Mouse (Mus musculus): ENCODE results near the gene Kras.

Gene Kras

DNA sequence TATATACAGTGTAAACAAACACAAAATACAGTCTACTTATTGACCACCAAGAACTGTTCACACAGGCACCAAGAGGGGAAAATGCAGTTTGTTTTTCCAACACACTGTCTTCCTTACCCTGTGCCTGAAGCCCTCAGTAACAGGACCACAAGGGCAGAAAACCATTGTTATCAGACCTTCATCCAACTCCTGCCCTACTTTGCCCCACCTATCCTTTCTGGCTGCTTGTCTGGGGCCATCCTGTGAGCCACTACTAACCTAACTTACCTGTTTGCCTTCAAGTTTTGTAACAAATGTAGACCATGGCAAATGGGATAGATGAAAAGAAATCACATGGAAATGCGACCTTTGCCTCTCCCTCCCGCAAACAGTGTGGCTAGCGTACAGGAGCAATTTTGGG, 2.2 kb downstream of the Kras start:
- no peak for DNase-seq

DNA sequence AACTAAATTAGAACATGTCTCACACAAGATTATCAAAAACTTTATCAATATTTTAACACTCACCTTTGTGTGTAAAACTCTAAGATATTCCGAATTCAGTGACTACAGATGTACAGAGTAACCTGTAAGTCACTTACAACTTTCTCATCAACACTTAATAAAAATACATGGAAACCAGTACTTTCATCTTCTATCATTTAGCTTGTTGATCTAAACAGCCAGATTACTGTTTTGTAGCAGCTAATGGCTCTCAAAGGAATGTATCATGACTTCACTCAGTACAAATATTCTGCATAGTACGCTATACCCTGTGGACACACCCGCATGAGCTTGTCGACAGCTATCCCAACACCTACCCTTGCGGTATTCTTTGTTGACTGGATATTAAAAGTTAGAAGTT, 3.2 kb downstream of the Kras start:
- DNase-seq = no peak

DNA sequence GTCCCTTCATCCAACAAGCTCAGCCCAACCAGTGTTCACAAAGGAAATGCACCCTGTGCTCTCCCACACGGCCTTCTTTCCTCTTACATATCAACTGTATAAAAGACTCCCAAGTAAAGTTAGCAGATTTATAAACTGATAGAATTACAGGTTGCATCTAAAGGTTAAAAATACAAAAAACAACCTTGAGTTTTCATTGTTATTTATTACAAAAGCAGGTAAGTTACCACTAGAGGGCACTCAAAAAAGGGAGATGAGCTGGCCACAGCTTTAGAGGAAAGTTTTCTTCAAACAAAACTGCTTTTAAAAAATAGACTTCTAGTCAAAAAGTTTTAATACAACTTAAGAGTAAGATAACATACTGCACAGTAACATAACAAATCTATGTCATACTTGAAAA, 7.5 kb downstream of the Kras start:
- peak; percentile 37 for DNase-seq

DNA sequence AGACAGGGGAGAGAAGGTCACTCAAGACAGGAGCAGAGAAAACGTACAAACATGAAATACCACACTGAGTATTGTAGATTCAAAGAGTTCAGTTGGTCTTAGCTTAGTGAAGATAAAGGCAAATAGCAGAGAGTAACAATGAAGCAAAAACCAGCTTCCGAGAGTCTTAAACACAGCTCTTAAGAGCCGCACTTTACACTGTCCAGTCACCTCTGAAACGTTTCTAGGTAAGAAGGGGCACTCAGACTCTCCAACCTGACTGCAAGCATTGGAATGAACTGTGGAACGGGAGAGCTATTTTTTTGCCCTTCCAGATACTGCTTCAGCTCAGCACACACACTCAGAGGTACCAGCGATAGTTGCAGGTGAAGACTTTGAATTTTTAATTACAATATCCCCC, 9.8 kb downstream of the Kras start:
- no peak for DNase-seq

DNA sequence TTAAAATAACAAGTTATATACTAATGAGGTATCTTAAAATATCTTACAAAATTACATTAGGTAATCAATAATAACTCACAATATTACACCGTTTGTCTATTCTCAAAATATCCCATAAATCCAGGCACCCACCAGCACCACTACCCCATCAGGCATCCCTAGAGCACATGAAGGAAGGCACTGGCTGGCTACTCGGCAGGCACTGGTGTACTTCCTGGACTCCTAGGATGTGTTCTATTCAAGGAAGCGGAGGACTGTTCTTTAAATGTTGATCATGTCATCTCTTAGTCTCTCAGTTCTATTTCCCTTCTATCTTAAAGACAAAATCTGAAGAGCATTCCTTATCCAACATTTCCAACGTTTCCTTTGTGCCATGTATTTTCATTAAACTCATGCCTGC, 12.9 kb downstream of the Kras start:
- DNase-seq = no peak

DNA sequence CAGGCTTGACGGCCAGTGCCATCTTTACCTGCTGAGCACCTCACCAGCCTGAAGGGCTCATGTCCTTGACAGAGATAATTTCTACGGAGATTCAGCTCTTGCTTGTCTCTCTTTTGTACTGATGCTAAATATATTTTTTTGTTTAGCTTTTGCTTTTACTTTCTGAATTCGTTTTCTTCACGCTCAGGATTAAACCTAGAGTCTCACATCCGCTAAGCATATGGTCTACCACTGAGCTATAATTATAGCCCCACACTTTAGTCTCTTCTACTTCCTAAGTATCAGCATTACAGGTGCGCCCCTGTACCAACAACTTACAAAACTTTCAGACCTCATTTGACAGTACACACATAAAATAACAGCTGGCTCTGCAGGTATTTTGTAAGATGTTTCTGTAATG, 14.7 kb downstream of the Kras start:
- no peak for DNase-seq

DNA sequence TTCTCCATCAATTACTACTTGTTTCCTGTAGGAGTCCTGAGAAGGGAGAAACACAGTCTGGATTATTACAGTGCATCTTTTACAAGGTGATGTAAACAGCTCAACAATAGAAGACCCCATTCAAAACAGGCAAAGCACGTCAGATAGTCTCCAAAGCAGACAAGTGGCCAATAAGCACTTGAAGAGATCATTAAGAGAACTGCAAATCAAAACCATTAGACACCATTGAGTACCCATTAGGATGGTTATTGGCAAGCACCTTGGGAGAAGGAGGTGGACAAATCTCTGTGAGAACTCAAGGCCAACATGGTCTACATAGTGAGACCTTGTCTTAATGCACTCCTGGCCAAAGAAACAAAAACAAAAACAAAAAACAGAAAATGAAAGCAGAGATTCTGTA, 15.6 kb downstream of the Kras start:
- DNase-seq = no peak

DNA sequence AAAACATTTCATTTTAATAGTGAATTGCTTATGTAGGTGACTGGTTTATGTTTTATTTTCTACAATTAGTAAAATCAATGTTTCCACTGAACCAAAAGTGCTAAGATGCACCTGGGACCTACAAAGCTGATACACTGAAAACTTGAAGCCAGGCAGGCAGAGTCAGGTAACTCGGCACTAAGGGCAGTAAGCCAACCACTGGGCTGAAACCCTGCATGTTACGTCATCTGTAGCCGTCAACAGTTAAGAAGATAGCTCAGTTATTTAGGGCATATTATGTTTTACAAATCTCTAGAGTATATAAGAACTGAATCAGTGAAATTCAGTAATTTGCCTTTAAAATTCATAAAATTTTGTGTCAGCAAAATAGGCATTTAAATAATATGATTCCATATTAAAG, 23.7 kb downstream of the Kras start:
- DNase-seq = no peak

DNA sequence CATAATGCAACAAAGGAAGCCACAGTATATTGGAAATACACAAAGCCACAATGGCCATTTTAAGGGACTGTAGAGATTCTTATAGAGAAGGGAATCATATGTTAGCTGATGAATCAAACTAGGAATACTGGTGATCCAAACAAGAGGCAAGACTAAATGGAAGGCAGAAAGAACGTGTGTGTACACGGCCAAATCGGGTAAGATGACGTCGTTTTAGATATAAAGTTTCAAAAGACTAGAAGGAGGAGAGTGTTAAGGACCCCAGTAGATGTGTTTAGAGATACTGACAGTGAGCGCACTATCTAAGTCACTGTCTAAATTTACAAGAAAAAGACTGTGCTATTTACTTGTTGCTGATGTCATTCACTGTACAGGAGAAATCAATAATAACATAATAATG, 25.8 kb downstream of the Kras start:
- DNase-seq = no peak

DNA sequence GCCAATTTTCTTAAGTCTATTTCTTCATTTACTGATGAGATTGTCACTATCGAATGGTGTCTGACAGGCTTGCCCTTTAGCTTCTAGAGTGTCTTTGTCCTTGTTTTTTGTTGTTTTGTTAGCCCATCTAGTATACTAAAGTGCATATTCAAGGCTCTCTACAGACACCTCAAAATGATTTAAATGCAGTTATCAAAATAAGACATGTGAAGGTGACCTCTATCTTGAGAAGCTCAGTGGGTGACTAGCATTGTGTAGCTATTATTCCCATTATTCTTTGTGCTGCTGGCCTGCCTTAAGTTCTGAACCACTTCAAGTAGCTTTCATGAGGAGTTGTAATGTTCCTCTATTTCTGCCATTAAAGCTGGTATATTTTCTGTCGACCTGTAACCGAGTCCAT, 34.2 kb downstream of the Kras start:
- no peak for DNase-seq

DNA sequence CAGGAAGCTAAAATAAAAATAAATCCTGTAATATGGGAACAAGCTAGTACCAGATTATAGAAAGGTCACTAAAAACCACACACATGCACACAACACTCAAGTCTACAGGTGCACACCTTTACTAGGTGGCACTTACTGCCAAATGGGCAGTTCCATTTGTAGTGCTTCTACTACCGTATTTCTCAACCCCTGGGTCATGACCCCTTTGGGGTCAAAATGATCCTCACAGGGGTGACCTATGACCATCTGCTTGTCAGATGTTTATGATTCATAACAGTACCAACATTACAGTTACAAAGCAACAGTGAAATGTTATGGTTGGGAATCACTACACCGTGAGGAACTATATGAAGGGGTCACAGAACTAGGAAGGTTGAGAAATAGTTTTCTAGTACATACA, 36.1 kb downstream of the Kras start:
- DNase-seq = no peak

DNA sequence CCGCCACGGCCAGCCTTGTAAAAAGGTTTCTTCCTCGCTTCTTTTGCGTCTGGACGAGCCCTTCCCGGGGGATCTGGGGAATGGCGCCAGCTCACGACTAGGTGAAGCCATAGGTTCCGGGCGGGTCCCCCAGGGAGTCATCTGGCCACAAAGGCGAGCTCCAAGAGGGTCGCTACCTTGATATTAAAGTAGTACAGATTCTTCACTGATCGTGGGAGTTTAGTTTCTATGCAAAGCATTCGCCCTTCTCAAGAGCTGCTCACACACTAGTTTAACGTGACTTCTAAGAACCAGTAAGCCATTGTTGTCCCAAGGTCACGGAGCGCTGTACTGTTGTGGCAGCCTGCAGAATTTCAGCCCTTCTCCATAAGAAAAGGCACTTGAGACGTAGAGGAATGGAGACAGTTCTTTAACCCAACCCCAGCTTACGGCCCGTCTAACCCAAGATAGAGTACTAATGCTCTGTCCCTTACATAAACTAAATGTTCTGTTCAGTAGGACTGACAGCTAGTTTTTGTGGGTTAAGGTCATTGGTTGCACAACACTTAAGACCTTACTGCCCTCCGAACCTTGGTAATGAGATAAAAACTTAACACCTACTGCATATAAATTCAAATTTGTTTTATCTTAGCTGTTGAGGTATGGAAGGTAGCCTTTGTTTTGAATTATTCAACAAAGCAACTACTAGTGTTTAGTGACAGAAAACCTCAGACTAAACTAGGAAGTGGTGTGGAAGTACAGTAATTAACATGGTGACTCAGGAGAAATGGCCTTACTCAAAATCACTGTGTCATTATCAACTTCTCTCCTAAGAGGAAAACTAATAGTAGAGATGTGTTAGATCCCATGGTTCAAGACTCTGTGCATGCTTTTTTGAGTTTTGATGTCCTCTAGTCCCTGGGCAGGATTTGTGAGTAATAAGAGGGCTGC, 38.4 kb downstream of the Kras start:
- no peak for DNase-seq

DNA sequence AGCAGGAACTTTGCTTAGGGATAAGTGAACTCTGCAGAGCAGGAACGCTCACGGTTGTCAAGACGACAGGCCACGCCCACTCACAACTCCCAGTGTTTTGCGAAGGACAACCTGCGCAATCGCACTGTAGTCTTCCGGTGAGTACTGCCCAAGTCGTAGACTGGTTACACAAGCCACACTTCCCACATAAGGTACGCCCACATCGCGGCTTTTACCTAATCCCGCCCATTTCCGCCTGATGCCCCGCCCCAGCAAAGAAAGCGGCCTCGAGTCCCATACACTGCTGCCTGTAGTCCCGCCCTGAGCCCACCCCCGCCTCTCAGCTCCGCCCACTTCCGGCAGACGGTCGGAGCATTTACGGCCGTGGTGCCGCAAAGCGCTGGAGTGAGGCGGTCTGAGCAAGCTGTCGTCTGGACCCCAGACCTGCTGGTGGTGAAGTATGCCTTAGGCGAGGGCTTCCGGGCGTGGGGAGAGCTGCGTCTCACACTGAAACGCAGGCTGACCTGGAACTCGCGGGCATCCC, 39.2 kb downstream of the Kras start, which contains the start of the genes Casc1 and Etfrf1:
TSS of gene Casc1 (minus strand) at position 190 of the 523 bp plus-strand sequence.
TSS of gene Etfrf1 (plus strand) at position 319 of the 523 bp plus-strand sequence.
- peak; percentile 100 for DNase-seq

DNA sequence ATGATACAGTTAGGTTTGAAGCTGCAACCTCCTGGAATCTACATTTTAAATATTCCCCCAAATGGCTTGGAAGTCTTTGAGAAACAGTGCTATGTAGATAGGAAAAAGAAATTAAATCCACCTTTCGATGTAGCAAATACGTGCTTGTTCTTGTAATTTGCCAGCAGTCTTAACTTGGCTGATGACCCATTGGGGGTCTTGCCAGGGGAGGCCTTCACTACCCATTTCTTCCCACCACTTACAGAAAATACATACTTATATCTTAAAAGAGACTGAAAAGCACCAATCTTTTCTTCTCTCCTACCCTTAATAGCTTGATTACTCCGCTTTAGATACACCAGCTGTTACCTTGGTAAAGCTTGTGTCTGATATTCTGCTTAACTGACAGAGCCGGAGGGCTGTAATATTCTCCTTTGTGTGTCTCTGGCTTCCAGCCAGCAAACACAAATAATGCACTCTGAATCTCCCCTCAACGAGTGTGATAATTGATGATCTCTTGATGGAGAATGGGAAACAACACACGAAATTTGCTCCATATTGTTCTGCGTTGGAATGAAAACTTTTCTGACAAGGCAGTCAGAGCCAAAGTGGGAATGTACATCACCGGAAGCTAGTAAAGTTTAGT, 39.9 kb downstream of the Kras start:
- DNase-seq = no peak

DNA sequence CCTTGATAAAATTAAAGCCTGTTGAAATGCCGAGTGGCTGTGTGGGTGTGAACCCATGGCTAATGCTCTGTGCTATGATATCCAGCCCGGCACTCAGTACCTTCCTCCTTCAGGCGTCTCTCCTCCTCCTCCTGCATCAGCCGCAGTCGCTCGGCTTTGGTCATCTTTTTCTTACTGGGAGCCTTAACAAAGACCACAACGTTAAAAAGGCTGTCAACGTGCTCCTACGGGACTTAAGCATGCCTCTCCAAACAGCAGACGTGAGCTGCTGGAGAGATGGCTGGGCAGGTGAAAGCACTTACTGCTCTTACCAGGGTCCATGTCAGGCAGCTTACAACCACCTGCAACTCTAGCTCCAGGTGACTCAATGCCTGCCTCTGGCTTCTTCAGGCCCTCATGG, 44.9 kb downstream of the Kras start:
- no peak for DNase-seq

DNA sequence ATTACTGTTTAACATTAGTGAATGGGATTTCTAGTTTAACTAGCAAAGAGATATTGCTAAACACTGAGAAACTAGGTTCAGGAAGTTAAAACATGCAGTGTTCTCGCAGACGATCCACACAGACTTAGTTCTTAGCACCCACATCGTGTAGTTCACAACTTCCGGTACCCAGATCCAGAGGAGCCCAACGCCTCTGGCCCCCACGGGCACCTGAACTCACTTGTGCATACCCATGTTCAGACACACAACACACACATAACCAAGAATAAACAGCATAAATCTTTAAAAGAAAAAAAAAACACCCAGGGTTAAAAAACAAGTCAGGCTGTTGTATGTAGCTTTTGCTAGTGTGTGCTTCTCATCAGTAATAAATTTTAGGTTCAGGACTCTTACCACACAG, 45.6 kb downstream of the Kras start:
- DNase-seq = no peak

DNA sequence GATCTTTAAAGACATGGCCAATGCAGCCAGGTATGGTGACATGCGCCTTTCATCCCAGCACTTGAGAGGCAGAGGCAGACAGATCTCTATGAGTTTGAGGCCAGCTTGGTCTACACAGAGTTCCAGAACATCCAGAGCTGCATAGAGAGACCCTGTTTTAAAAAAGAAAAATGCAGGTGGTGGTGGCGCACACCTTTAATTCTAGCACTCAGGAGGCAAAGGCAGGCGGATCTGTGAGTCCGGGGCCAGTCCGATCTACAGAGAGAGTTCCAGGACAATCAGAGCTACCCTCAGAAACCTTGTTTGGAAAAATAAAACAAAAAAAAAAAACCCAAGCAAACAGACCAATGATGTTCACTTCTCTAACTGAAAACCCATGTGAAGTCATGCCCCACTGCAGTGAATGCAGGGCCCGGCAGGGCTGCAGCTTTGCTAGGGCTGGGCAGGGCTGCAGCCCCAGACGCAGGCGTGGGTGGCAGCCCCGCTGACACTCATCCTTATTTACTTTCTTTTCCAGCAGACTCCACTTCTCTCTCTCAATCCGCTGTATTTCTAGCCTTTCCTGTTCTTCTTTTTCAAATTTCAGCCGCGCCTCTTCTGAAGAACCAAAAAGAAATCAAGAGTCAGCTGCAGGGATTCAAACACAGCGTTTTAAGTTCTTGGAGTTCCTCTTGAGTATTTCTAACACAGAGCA, 47.5 kb downstream of the Kras start:
- no peak for DNase-seq

DNA sequence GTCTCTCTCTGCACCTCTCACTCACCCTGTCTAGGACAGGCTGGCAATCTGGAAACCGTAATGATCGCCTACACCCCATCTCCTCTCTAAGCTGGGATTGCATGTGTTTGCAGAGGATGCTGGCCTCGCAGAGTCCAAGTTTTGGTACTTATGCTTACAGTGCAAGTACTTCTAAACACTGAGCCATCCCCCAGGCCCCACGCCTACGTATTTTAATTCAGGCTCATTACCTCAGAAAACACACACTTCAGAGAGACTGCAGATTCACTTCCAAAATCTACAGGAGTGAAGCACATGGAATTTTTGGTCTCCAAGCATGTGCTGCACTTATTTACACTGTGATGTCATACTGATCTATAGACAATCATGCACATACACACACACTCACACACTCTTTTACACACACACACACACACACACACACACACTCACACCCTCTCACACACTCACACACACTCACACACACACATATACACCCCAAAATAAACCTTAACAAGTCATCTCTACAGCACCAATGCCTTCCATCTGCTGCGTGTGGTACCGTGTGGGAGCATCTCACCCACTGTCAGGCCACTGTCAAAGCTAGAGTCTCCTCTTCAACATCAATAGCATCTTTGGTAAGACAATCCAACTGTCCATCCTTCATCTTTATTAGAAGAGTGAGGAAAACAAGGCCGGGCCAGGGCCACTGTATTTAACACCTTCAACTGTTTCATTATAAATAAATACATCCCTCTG, 51.9 kb downstream of the Kras start:
- DNase-seq = no peak

DNA sequence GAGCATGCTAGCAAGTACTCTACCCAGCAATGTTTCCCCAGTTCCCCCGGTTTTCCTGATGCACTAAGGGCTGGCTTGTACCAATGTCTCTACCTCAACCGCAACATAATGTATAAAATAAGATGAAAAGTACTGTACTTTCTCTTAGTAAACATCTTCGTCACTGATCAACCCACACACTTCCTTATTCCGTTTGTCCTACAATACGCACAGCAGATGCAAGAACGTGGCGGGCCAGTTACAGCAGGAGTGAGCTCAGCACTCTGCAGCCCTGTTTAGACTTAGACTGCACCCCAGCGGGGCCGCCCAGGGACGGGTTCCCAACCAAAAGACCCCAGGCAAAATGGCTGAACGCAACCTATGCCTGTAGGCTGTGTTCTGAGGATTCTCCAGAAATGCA, 56.6 kb downstream of the Kras start:
- DNase-seq = no peak

DNA sequence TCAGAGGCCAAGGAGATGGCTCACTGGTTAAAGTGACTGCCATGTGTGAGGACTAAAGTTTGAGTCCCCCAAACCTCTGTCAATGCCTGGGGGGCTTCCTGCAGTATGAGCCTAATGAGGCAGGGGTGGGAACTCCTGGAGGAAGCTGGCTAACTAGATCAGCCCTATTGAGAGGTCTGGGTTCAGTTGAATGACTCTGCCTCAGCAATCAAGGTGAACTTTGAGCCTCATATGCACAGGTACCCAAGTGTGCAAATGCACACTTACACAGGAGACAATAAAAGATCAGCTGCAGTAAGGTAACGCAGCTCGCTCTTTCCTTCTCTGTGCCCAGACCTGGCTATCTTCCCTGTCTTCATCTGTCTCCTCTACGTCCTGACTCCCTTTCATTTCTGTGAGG, 57.0 kb downstream of the Kras start:
- DNase-seq = no peak

DNA sequence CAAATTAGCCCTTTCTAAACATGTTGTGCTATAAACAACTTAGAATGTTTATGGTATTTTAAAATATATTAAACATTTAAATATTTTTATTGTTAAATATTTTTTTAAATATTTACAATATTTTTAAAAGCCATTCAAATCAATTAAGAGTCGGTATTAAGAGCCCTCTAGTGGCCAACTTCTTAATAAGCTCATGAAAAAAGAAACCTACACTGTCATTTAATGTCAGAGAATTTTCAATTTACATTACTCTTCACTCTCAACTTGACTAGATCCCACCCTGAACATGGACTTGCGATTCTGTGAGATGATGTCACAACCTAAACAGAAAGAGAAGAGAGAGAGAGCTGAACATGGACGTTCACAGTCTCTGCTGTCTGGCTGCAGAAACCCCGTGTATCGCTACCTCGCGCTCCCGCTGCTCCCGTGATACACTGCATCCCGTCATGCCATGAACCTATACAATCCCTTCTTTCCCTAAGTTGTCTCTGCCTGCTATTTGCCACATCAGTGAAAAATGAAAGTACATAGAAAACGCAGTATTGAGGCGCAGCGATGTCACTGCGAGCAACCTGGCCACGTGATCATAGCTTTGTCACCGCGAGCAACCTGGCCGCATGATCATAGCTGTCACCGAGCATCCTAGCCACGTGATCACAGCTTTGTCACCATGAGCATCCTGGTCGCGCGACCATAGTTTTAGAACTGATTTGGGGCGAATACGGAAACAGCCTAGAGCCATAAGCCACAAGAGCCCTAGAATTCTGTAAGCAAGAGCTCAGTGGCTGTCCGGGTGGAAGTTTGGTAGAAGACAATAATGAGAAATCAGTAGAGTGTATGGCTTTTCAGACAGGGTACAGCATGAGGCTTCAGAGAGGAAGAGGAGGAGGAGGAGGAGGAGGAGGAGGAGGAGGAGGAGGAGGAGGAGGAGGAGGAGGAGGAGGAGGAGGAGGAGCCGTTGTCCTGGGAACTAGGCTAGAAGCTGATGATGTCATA, 62.6 kb downstream of the Kras start:
- peak; percentile 56 for DNase-seq

DNA sequence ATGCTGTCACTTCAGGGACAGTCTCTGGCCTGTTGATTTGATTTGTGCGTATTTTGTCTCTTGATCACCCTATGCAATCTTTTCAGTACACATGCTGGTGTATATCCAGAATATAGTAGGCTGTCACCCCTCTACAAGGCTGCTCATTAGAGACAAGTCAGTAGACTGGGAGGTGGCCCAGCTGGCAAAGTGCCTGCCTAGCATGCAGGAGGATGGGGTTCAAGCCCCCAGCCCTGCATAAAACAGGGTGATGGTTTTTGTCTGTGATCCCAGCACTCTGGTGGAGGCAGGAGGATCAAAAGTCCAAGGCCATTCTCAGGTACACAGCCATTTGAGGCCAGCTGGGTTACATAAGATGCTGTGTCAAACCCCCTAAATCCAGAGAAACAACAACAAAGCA, 63.9 kb downstream of the Kras start:
- no peak for DNase-seq
